Mouse (Mus musculus) layer of hippocampus, adult 2 months (tissue): ENCODE measurements around the gene Irf7. TPM values are rescaled to one million over a fixed set of nuclear protein-coding genes. Genes with fewer than 3 reads are reported as not detected.

ENCODE experiments used
- DNase-seq, 2 experiments: peaks; one replicate each; pipeline ENCODE4 v3.0.0; 2022; ENCODE audit warnings: low spot score in 2 of 2
- H3K27ac ChIP-seq: fragments of 200-600 bp; 2 replicates; pipeline ENCODE4 v1.8.1; 2022
- H3K4me3 ChIP-seq: fragments of 200-600 bp; 2 replicates; pipeline ENCODE4 v1.8.1; 2022; ENCODE audit warnings: mild to moderate bottlenecking
- CTCF ChIP-seq: fragments of 200-600 bp; conservative IDR thresholded peaks from 2 replicates; pipeline ENCODE4 v1.8.1; 2022; ENCODE audit warnings: antibody characterized with exemption, mild to moderate bottlenecking, moderate library complexity
- microRNA-seq, 2 experiments: library from miRNA; unstranded; fragments of <30 nt; microRNA quantifications; one replicate each; pipeline ENCODE4 v1.2.0; 2021
- total RNA-seq, 2 experiments: library from RNA; stranded (reverse); gene quantifications; 2 replicates each; pipeline ENCODE4 v1.2.3; 2021

Irf7 gene
- total RNA-seq, 2 experiments from 2014 or later = 0.56 to 1.3 TPM

GRCm38 (mm10) chr7:141214310-141214709 is 52.0 kb downstream of the Irf7 start:
- no peak for DNase-seq
- Histone ChIP-seq H3K27ac (no peak overlapping the region), H3K4me3 (no peak overlapping the region)
- no peak for TF ChIP-seq CTCF

- H3K4me3 ChIP-seq = no peak within 1 kb of the TSS
- H3K27ac ChIP-seq = no peak within 1 kb of the TSS
- TF ChIP-seq CTCF = no peak
- no peak for DNase-seq
These were observed 52.6 kb downstream of the Irf7 start, which contains the start of gene Lmntd2 for GRCm38 (mm10) chr7:141213605-141214235. TSS of gene Lmntd2 (minus strand) at chr7:141214080.

GRCm38 (mm10) chr7:141213133-141213532 is 53.1 kb downstream of the Irf7 start:
- DNase-seq = no peak
- TF ChIP-seq CTCF = no peak
- no peak overlapping the region for H3K27ac ChIP-seq
- no peak overlapping the region for H3K4me3 ChIP-seq

Small RNA genes lying within 50 kb of the gene (microRNA-seq; reads per million reads assigned to microRNA genes)
- 70.6 to 92.1 reads per million in 2 experiments for gene Mir210

Other genes with a start within 250 kb of the Irf7 start
- gene Ifitm6, start 248.6 kb downstream of the Irf7 start, total RNA-seq = not detected
- gene Gm17387, start 237.3 kb downstream of the Irf7 start, total RNA-seq = not detected
- gene B4galnt4, start 205.4 kb downstream of the Irf7 start, total RNA-seq = 100 to 1,000 TPM in 1 of 2 experiments, 10 to 100 TPM in 1; 93.4 to 101 TPM
- not detected for gene Pkp3, start 188.3 kb downstream of the Irf7 start, total RNA-seq
- 1 to 10 TPM; 2.1 to 2.5 TPM for gene Sigirr, start 165.9 kb downstream of the Irf7 start, total RNA-seq
- gene Ano9, start 148.7 kb downstream of the Irf7 start, total RNA-seq = not detected
- gene Ptdss2, start 144.1 kb downstream of the Irf7 start, total RNA-seq = 10 to 100 TPM; 50.8 to 64.4 TPM
- gene Rnh1, start 93.6 kb downstream of the Irf7 start, total RNA-seq = 10 to 100 TPM; 40.6 to 42.3 TPM
- gene Hras, start 72.5 kb downstream of the Irf7 start, total RNA-seq = 100 to 1,000 TPM; 200 to 222 TPM
- gene Lrrc56, start 72.3 kb downstream of the Irf7 start, total RNA-seq = 1 to 10 TPM; 4.5 to 5.7 TPM
- not detected for gene Lmntd2, start 52.4 kb downstream of the Irf7 start, total RNA-seq
- 1 to 10 TPM in 1 of 2 experiments, under 1 TPM in 1; 0.98 to 1.2 TPM for gene Rassf7, start 50.6 kb downstream of the Irf7 start, total RNA-seq
- 10 to 100 TPM; 72.8 to 76.1 TPM for gene Phrf1, start 37.7 kb downstream of the Irf7 start, total RNA-seq
- gene Cdhr5, start 10.3 kb upstream of the Irf7 start, total RNA-seq = not detected
- gene Sct, start 12.7 kb upstream of the Irf7 start, total RNA-seq = not detected
- under 1 TPM; 0.20 to 0.23 TPM for gene Drd4, start 25.5 kb upstream of the Irf7 start, total RNA-seq
- 10 to 100 TPM; 74.1 to 77.0 TPM for gene Deaf1, start 61.2 kb upstream of the Irf7 start, total RNA-seq
- gene Tmem80, start 61.3 kb upstream of the Irf7 start, total RNA-seq = 10 to 100 TPM; 32.9 to 33.7 TPM
- 1 to 10 TPM; 4.9 to 5.1 TPM for gene Eps8l2, start 72.4 kb upstream of the Irf7 start, total RNA-seq
- 100 to 1,000 TPM; 111 to 114 TPM for gene Taldo1, start 125.7 kb upstream of the Irf7 start, total RNA-seq
- 10 to 100 TPM; 42.1 to 45.1 TPM for gene Gatd1, start 147.7 kb upstream of the Irf7 start, total RNA-seq
- 100 to 1,000 TPM; 251 to 263 TPM for gene Cend1, start 163.0 kb upstream of the Irf7 start, total RNA-seq
- gene Slc25a22, start 171.4 kb upstream of the Irf7 start, total RNA-seq = 100 to 1,000 TPM; 338 to 343 TPM
- gene Pidd1, start 177.5 kb upstream of the Irf7 start, total RNA-seq = 1 to 10 TPM; 1.1 to 1.7 TPM
- 100 to 1,000 TPM; 548 to 575 TPM for gene Rplp2, start 180.9 kb upstream of the Irf7 start, total RNA-seq
- 10 to 100 TPM; 25.1 to 28.3 TPM for gene Pnpla2, start 188.7 kb upstream of the Irf7 start, total RNA-seq
- 1 to 10 TPM; 4.1 to 6.7 TPM for gene Cracr2b, start 194.6 kb upstream of the Irf7 start, total RNA-seq
- 10 to 100 TPM; 23.4 to 25.1 TPM for gene Cd151, start 200.9 kb upstream of the Irf7 start, total RNA-seq
- gene Polr2l, start 208.7 kb upstream of the Irf7 start, total RNA-seq = 10 to 100 TPM; 38.7 TPM
- 10 to 100 TPM; 13.6 to 13.7 TPM for gene Tspan4, start 208.8 kb upstream of the Irf7 start, total RNA-seq